Mouse (Mus musculus): ENCODE measurements around the gene Zfp64. TPM values are rescaled to one million over a fixed set of nuclear protein-coding genes. Genes with fewer than 3 reads are reported as not detected.

Gene Zfp64
- polyA plus RNA-seq, 1 experiment from 2014 or later: 28.0 TPM

GRCm38 (mm10) chr2:168876631-168877030 lies 78.8 kb downstream of the Zfp64 start:
- 0 out of 2 replicates have a peak, but pooled peaks cover 2% of the 10 kb centered on the region for H3K4me1 ChIP-seq (replicated peaks; ENCODE audit: control insufficient read depth, insufficient read depth)
- ATAC-seq (ENCODE audit: low FRiP score, low TSS enrichment): no peak
- H3K36me3 ChIP-seq (ENCODE audit: control insufficient read depth, insufficient read depth, low read length): no peaks in the 10 kb centered on the region
- H3K9ac ChIP-seq (ENCODE audit: low read length): no peak overlapping the region
- no peaks in the 10 kb centered on the region for H3K27me3 ChIP-seq (ENCODE audit: control insufficient read depth, insufficient read depth, low read length)
- H3K4me2 ChIP-seq (replicated peaks; ENCODE audit: low read depth): no peak overlapping the region
- TF ChIP-seq EP300 (optimal IDR thresholded peaks at IDR 0.05): no peak
- 83% methylated on average over 10 of the region's 10 CpGs for WGBS
- DNase-seq (ENCODE audit: low spot score): no peak
- no peak overlapping the region for H3K4me3 ChIP-seq (ENCODE audit: low read depth, low read length)
- H3K9me3 ChIP-seq (ENCODE audit: control insufficient read depth, low read length): no peaks in the 10 kb centered on the region
- H3K27ac ChIP-seq (replicated peaks): no peak overlapping the region

GRCm38 (mm10) chr2:168874498-168874897 lies 80.9 kb downstream of the Zfp64 start:
- 89% methylated on average over 6 of the region's 6 CpGs for WGBS

GRCm38 (mm10) chr2:168871767-168872511 lies 83.4 kb downstream of the Zfp64 start:
- Histone ChIP-seq H3K27ac (replicated peaks) (no peak overlapping the region), H3K36me3 (ENCODE audit: control insufficient read depth, insufficient read depth, low read length) (no peaks in the 10 kb centered on the region), H3K9me3 (ENCODE audit: control insufficient read depth, low read length) (no peaks in the 10 kb centered on the region), H3K4me2 (replicated peaks; ENCODE audit: low read depth) (0 out of 2 replicates have a peak overlapping the region, but pooled peaks have one; percentile 20), H3K27me3 (ENCODE audit: control insufficient read depth, insufficient read depth, low read length) (no peaks in the 10 kb centered on the region), H3K4me1 (replicated peaks; ENCODE audit: control insufficient read depth, insufficient read depth) (0 out of 2 replicates have a peak, but pooled peaks cover 2% of the 10 kb centered on the region), H3K9ac (ENCODE audit: low read length) (no peak overlapping the region), H3K4me3 (ENCODE audit: low read depth, low read length) (no peak overlapping the region)
- no peak for DNase-seq (ENCODE audit: low spot score)
- 21% methylated on average over 22 of the region's 22 CpGs for WGBS
- TF ChIP-seq EP300 (optimal IDR thresholded peaks at IDR 0.05): no peak
- ATAC-seq (ENCODE audit: low FRiP score, low TSS enrichment): no peak

More at GRCm38 (mm10) chr2:168874498-168874897, 80.9 kb downstream of the Zfp64 start:
- Histone ChIP-seq H3K4me1 (replicated peaks; ENCODE audit: control insufficient read depth, insufficient read depth) (0 out of 2 replicates have a peak, but pooled peaks cover 2% of the 10 kb centered on the region), H3K9me3 (ENCODE audit: control insufficient read depth, low read length) (no peaks in the 10 kb centered on the region), H3K4me3 (ENCODE audit: low read depth, low read length) (no peak overlapping the region), H3K36me3 (ENCODE audit: control insufficient read depth, insufficient read depth, low read length) (no peaks in the 10 kb centered on the region), H3K27ac (replicated peaks) (no peak overlapping the region), H3K9ac (ENCODE audit: low read length) (no peak overlapping the region), H3K4me2 (replicated peaks; ENCODE audit: low read depth) (no peak overlapping the region), H3K27me3 (ENCODE audit: control insufficient read depth, insufficient read depth, low read length) (no peaks in the 10 kb centered on the region)
- no peak for DNase-seq (ENCODE audit: low spot score)
- no peak for ATAC-seq (ENCODE audit: low FRiP score, low TSS enrichment)
- no peak for TF ChIP-seq EP300 (optimal IDR thresholded peaks at IDR 0.05)
- TF ChIP-seq CTCF (IDR thresholded peaks at IDR 0.05; ENCODE audit: low read depth): no peak

GRCm38 (mm10) chr2:168870480-168870879 lies 84.9 kb downstream of the Zfp64 start:
- DNase-seq (ENCODE audit: low spot score) (peak; percentile 34), ATAC-seq (ENCODE audit: low FRiP score, low TSS enrichment) (no peak)
- Histone ChIP-seq H3K27ac (replicated peaks) (no peak overlapping the region), H3K4me2 (replicated peaks; ENCODE audit: low read depth) (no peak overlapping the region), H3K4me1 (replicated peaks; ENCODE audit: control insufficient read depth, insufficient read depth) (0 out of 2 replicates have a peak, but pooled peaks cover 2% of the 10 kb centered on the region), H3K4me3 (ENCODE audit: low read depth, low read length) (no peak overlapping the region), H3K27me3 (ENCODE audit: control insufficient read depth, insufficient read depth, low read length) (no peaks in the 10 kb centered on the region), H3K36me3 (ENCODE audit: control insufficient read depth, insufficient read depth, low read length) (no peaks in the 10 kb centered on the region), H3K9ac (ENCODE audit: low read length) (no peak overlapping the region), H3K9me3 (ENCODE audit: control insufficient read depth, low read length) (no peaks in the 10 kb centered on the region)
- no peak for TF ChIP-seq EP300 (optimal IDR thresholded peaks at IDR 0.05)
- peak; percentile 65 for TF ChIP-seq CTCF (IDR thresholded peaks at IDR 0.05; ENCODE audit: low read depth)
- 67% methylated on average over 4 of the region's 4 CpGs for WGBS

- WGBS: 81% methylated on average over 8 of the region's 8 CpGs
These were observed 88.4 kb downstream of the Zfp64 start for GRCm38 (mm10) chr2:168866942-168867341.

GRCm38 (mm10) chr2:168866436-168866835 lies 89.0 kb downstream of the Zfp64 start:
- H3K27me3 ChIP-seq (ENCODE audit: control insufficient read depth, insufficient read depth, low read length): no peaks in the 10 kb centered on the region
- no peak for ATAC-seq (ENCODE audit: low FRiP score, low TSS enrichment)
- TF ChIP-seq EP300 (optimal IDR thresholded peaks at IDR 0.05): no peak
- TF ChIP-seq CTCF (IDR thresholded peaks at IDR 0.05; ENCODE audit: low read depth): no peak
- H3K9me3 ChIP-seq (ENCODE audit: control insufficient read depth, low read length): no peaks in the 10 kb centered on the region
- no peak overlapping the region for H3K9ac ChIP-seq (ENCODE audit: low read length)
- no peak overlapping the region for H3K4me3 ChIP-seq (ENCODE audit: low read depth, low read length)
- H3K36me3 ChIP-seq (ENCODE audit: control insufficient read depth, insufficient read depth, low read length): no peaks in the 10 kb centered on the region
- WGBS: 68% methylated on average over 10 of the region's 10 CpGs
- H3K27ac ChIP-seq (replicated peaks): no peak overlapping the region
- no peaks in the 10 kb centered on the region for H3K4me1 ChIP-seq (replicated peaks; ENCODE audit: control insufficient read depth, insufficient read depth)
- no peak for DNase-seq (ENCODE audit: low spot score)
- H3K4me2 ChIP-seq (replicated peaks; ENCODE audit: low read depth): no peak overlapping the region

More at GRCm38 (mm10) chr2:168866942-168867341, 88.4 kb downstream of the Zfp64 start:
- no peaks in the 10 kb centered on the region for H3K9me3 ChIP-seq (ENCODE audit: control insufficient read depth, low read length)
- H3K4me1 ChIP-seq (replicated peaks; ENCODE audit: control insufficient read depth, insufficient read depth): no peaks in the 10 kb centered on the region
- no peak for TF ChIP-seq CTCF (IDR thresholded peaks at IDR 0.05; ENCODE audit: low read depth)
- no peak for TF ChIP-seq EP300 (optimal IDR thresholded peaks at IDR 0.05)
- H3K27me3 ChIP-seq (ENCODE audit: control insufficient read depth, insufficient read depth, low read length): no peaks in the 10 kb centered on the region
- ATAC-seq (ENCODE audit: low FRiP score, low TSS enrichment) (no peak), DNase-seq (ENCODE audit: low spot score) (no peak)
- no peak overlapping the region for H3K4me3 ChIP-seq (ENCODE audit: low read depth, low read length)
- no peak overlapping the region for H3K9ac ChIP-seq (ENCODE audit: low read length)
- H3K4me2 ChIP-seq (replicated peaks; ENCODE audit: low read depth): no peak overlapping the region
- no peaks in the 10 kb centered on the region for H3K36me3 ChIP-seq (ENCODE audit: control insufficient read depth, insufficient read depth, low read length)
- H3K27ac ChIP-seq (replicated peaks): no peak overlapping the region
